Mouse (Mus musculus) leukemia stem cell, adult 10-12 weeks (primary cell): ENCODE measurements around the gene Spats1. TPM values are rescaled to one million over a fixed set of nuclear protein-coding genes. Genes with fewer than 3 reads are reported as not detected.

Experiments used
- polyA plus RNA-seq: library from polyadenylated mRNA; stranded (reverse); fragments of >175 nt; gene quantifications from 2 replicates; pipeline ENCODE4 v1.2.3, GENCODE M21; 2012; ENCODE audit warnings: low replicate concordance

Spats1 gene
- polyA plus RNA-seq = not detected in 2 replicates

DNA sequence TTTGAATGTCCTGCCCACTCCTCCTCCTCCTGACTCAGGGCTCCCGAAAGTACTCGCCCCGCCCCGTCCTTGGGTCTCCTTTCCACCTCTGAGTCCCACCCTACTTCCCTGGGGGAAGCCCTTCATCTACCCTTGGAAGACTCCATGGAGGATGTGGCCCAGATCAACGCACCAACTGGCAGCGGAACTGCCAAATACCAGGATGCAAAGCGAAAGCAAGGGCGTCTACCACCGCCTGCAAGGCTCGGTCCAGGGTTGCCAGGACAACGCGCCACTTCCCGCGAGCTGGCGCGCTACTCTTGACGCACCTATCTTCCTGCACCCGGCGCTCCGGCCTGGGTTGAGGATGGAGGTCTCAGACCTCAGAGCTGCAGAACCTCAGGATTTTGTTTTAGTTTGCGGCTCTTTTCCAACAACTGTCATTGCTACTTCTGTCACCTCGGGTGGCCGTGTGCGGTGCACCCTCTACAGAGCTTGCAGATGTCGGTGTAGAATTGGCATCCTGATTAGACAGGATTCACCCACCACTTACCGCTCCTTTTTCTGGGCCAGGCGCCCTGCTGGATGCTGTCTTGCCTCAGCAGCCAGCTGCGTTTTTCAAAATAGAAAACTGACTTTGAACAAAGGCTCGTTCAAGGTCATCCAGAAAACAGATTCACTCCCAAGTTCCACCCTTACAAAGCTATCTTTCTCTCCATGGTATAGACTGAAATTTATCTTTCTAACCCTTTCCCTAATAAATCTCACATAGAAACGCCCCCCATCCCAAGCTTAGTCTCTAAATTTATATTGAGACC is at the start of gene Spats1:
TSS of gene Spats1 (minus strand) at position 747 of the 797 bp plus-strand sequence.

DNA sequence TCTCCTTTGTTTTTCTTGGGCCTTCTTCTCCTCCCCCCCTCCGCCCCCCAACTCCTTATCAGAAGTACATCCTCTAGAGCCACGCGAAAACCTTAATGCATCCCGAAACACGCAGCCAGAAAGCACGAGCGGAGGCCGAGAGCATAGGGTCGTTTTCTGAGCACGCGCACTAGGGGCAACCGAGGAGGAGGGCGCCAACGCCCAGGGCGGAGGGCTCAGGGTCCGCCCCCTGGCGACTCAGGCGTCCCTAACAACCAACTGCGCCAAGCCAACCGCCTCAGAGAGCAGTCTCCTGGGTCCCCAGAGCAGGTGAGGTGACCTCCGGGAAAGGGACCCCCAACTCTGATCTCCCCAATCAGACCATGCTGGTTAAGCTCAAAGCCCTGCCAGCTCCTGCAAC is 48.0 kb upstream of the Spats1 start, which contains the start of gene Tcte1:
TSS of gene Tcte1 (plus strand) at position 172 of the 400 bp plus-strand sequence.

DNA sequence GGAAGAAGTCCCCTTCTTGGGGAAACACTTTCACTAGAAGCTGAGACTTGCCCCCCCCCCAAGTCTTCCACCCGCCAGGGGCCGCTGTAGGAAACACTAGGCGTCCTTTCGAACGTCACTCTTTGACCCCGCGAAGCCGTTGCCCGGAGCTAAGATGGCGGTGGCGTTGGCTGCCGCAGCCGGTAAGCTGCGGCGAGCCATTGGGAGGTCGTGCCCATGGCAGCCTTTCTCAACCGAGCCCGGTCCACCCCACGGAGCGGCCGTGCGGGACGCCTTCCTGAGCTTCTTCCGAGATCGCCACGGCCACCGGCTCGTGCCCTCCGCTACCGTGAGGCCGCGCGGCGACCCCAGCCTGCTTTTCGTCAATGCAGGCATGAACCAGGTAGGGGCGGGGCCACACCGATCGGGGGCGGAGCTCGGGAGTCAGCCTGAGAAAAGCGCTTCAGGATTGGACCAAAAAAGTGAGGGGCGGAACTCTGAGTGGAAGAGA is 31.5 kb upstream of the Spats1 start, which contains the start of gene Aars2:
TSS of gene Aars2 (plus strand) at position 142 of the 490 bp plus-strand sequence.

DNA sequence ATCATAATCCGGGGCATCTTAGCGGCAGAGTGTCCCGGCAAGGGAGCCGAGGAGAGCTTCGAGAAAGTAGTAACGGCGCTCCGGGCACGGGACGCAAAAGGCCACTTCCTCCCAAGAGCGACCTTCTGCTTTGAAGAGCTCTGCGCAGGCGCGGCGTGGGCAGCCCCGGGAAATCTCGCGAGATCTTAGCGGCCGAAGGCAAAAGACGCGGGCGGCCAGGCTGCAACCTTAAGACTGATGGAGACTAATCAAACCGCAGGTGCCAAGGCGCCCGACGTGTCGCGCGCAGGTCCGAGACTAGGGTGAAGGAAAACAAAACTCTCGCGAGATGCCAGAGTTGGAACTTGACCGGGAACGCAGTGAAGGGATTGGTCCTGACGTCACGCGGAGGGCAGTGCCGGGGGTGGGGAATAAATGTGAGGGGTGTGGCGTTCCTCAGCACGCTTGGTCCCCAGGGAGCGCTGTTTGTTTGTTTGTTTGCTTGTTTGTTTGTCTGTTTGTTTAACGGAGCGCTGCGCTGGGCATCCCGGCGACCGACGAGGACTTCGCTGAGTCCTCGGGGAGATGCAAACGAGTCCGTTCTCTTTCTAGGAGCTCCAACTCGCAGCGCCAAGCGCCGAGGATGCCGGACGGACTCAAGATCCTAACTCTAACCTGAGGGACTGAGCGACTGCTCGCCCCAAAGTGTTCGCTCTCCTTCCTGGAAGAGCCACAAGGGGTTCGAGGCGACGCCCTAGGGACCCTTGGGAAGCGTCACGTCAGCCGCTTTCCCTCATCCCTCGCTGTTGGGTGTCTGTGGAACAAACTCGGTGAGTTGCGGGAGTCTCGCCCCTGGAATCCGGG is 41.6 kb downstream of the Spats1 start, which contains the start of gene Cdc5l:
TSS of gene Cdc5l (minus strand) at position 319 of the 843 bp plus-strand sequence.

Other genes starting within 250 kb of the Spats1 start
- 2.4 and 4.9 TPM in 2 replicates for gene Cdc5l, start 41.7 kb downstream of the Spats1 start, polyA plus RNA-seq
- gene Aars2, start 31.4 kb upstream of the Spats1 start, polyA plus RNA-seq = 28.0 and 38.6 TPM in 2 replicates
- not detected in 2 replicates for gene Tcte1, start 48.0 kb upstream of the Spats1 start, polyA plus RNA-seq
- 0.25 and 0.41 TPM in 2 replicates for gene Tmem151b, start 74.3 kb upstream of the Spats1 start, polyA plus RNA-seq
- 18.6 and 19.9 TPM in 2 replicates for gene Nfkbie, start 80.3 kb upstream of the Spats1 start, polyA plus RNA-seq
- gene Slc35b2, start 88.5 kb upstream of the Spats1 start, polyA plus RNA-seq = 20.6 and 32.4 TPM in 2 replicates
- gene Hsp90ab1, start 97.9 kb upstream of the Spats1 start, polyA plus RNA-seq = 105 and 723 TPM in 2 replicates
- 95.2 and 797 TPM in 2 replicates for gene Slc29a1, start 124.2 kb upstream of the Spats1 start, polyA plus RNA-seq
- gene Mymx, start 126.7 kb upstream of the Spats1 start, polyA plus RNA-seq = not detected in 2 replicates
- 0.09 TPM in 1 of 2 replicates, not detected in the other for gene Capn11, start 183.9 kb upstream of the Spats1 start, polyA plus RNA-seq
- 84.6 and 199 TPM in 2 replicates for gene Mrpl14, start 210.9 kb upstream of the Spats1 start, polyA plus RNA-seq
- 14.6 and 19.7 TPM in 2 replicates for gene Tmem63b, start 211.5 kb upstream of the Spats1 start, polyA plus RNA-seq